Mouse (Mus musculus): ENCODE measurements at regions not wholly inside any gene's neighbourhood (a gene's known extent, or its start where the extent isn't known, plus 50 kb on each side); places are given as distances from the start of the nearest gene placed in this dataset.

DNA sequence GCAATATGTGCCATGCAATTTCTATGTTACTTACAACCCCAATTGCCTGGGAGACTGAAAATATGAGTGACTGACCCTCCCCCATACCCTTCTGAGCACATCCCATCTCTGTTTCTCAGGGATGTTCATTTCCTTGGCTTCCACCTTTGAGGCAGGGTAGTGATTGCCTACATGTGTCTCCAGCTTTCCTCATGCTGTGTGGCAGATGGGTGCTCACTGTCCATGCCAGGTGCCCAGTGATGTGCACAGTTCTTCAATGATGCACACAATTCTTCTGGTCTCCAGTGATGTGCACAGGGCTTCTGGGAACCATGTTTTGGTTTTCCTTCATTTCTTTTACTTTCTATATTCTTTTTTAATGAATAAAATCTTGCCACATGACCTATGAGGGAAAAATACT, 821.4 kb upstream of the 2610301B20Rik start:
- Histone ChIP-seq H3K36me3 (ENCODE audit: control insufficient read depth, insufficient read depth) (no peaks in the 10 kb centered on the region), H3K27me3 (ENCODE audit: control insufficient read depth, insufficient read depth, insufficient read length) (no peaks in the 10 kb centered on the region), H3ac (ENCODE audit: control insufficient read depth, insufficient read length) (no peak overlapping the region), H3K4me2 (ENCODE audit: low read depth) (no peak overlapping the region), H3K4me3 (no peak overlapping the region), H3K79me2 (ENCODE audit: control insufficient read depth, insufficient read depth) (no peaks in the 10 kb centered on the region)
- no peak for TF ChIP-seq E2F4 (IDR thresholded peaks at IDR 0.05; ENCODE audit: insufficient read depth)
- no peak for TF ChIP-seq USF1 (IDR thresholded peaks at IDR 0.05; ENCODE audit: low read depth)
- no peak for TF ChIP-seq TCF12 (IDR thresholded peaks at IDR 0.05; ENCODE audit: insufficient read depth, poor library complexity, severe bottlenecking)
- TF ChIP-seq MYOG (IDR thresholded peaks at IDR 0.05; ENCODE audit: control insufficient read depth in 1 of 3, insufficient read depth in 1 of 3, insufficient read length in 2 of 3, low read depth in 2 of 3), result no peak
- no peak for TF ChIP-seq TCF3 (IDR thresholded peaks at IDR 0.05; ENCODE audit: insufficient read length, low read depth)
- no peak for TF ChIP-seq POLR2AphosphoS2 (IDR thresholded peaks at IDR 0.05; ENCODE audit: insufficient read length, low read depth)
- no peak for TF ChIP-seq CEBPB (IDR thresholded peaks at IDR 0.05; ENCODE audit: insufficient read depth, poor library complexity, severe bottlenecking)
- no peak for TF ChIP-seq MYOD1 (IDR thresholded peaks at IDR 0.05; ENCODE audit: control insufficient read depth in 1 of 3, insufficient read length in 2 of 3, low read depth in 2 of 3)
- no peak for TF ChIP-seq REST (IDR thresholded peaks at IDR 0.05; ENCODE audit: insufficient read depth, insufficient read length)
- no peak for TF ChIP-seq POLR2A (IDR thresholded peaks at IDR 0.05; ENCODE audit: insufficient read length, low read depth)
- no peak for TF ChIP-seq SRF (IDR thresholded peaks at IDR 0.05; ENCODE audit: control insufficient read depth, insufficient read length, low read depth)
- no peak for TF ChIP-seq MAX (IDR thresholded peaks at IDR 0.05; ENCODE audit: low read depth)

DNA sequence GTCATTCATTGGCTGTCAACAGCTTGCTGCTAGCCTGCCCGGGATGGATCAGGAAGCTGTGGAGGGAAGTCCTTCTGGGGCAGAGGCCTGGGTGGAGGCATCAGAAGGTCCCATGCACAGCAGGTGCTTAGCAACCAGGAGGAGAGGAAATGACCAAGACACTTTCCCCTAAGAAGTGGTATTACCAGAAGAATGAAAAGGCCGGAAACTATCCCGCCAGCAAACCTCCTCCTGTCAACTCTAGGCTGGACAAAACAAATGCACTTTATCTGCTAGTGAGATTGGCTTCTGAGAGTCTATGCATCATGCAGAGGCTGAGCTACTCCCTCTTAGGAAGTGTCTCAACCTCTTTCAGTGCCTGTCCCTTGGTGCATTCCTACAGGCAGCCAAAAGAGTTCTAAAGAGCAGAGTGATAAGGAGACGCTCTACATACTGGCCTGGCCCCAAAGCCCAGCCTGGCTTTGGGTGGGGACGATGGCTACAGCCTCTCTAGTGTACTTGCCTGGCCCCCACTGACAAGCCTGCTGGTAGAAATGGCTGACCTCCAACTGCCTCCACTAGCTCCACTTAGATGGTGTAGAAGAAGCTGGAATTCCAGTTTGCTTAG, 801.7 kb upstream of the 2610301B20Rik start:
- Histone ChIP-seq H3ac (ENCODE audit: control insufficient read depth, insufficient read length) (no peak overlapping the region), H3K4me2 (ENCODE audit: low read depth) (no peak overlapping the region), H3K79me2 (ENCODE audit: control insufficient read depth, insufficient read depth) (no peaks in the 10 kb centered on the region), H3K36me3 (ENCODE audit: control insufficient read depth, insufficient read depth) (no peaks in the 10 kb centered on the region), H3K4me3 (no peak overlapping the region), H3K27me3 (ENCODE audit: control insufficient read depth, insufficient read depth, insufficient read length) (no peaks in the 10 kb centered on the region)
- TF ChIP-seq POLR2A (IDR thresholded peaks at IDR 0.05; ENCODE audit: insufficient read length, low read depth) (no peak), MYOD1 (IDR thresholded peaks at IDR 0.05; ENCODE audit: control insufficient read depth in 1 of 3, insufficient read length in 2 of 3, low read depth in 2 of 3) (no peak), CEBPB (IDR thresholded peaks at IDR 0.05; ENCODE audit: insufficient read depth, poor library complexity, severe bottlenecking) (no peak), MAX (IDR thresholded peaks at IDR 0.05; ENCODE audit: low read depth) (no peak), TCF12 (IDR thresholded peaks at IDR 0.05; ENCODE audit: insufficient read depth, poor library complexity, severe bottlenecking) (no peak), SRF (IDR thresholded peaks at IDR 0.05; ENCODE audit: control insufficient read depth, insufficient read length, low read depth) (no peak), MYOG (IDR thresholded peaks at IDR 0.05; ENCODE audit: control insufficient read depth in 1 of 3, insufficient read depth in 1 of 3, insufficient read length in 2 of 3, low read depth in 2 of 3) (no peak), REST (IDR thresholded peaks at IDR 0.05; ENCODE audit: insufficient read depth, insufficient read length) (no peak), POLR2AphosphoS2 (IDR thresholded peaks at IDR 0.05; ENCODE audit: insufficient read length, low read depth) (no peak), TCF3 (IDR thresholded peaks at IDR 0.05; ENCODE audit: insufficient read length, low read depth) (no peak), USF1 (IDR thresholded peaks at IDR 0.05; ENCODE audit: low read depth) (no peak), E2F4 (IDR thresholded peaks at IDR 0.05; ENCODE audit: insufficient read depth) (no peak)

DNA sequence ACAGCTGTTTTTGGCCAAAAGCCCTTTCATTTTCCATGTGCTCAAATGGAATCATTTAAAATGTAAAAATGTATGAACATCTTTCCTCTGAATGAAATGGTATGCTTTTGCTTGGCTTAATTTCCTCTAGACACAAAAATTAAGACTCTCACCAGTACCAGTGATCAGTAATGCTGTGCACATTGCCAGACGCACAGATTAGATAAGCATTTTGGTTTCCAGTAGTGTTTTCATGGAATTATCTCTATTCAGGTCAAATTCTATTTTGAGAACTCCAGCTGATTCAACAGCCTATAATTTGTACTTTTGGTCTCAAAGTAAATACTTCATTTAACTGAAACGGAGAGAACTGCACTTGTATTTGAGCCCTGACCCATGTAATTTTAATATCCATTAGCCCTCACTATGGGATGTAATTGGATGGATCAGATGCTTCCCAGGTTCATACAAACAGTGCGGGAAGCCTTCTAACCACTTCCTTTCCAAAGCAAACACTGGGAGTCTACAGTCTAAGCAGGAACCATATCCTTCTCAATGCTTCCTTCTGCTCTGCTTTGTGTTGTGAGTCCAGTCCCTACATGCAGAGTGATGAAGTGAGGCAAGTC, 794.6 kb upstream of the 2610301B20Rik start:
- H3K79me2 ChIP-seq (ENCODE audit: control insufficient read depth, insufficient read depth), result no peaks in the 10 kb centered on the region
- no peaks in the 10 kb centered on the region for H3K36me3 ChIP-seq (ENCODE audit: control insufficient read depth, insufficient read depth)
- no peaks in the 10 kb centered on the region for H3K27me3 ChIP-seq (ENCODE audit: control insufficient read depth, insufficient read depth, insufficient read length)
- no peak overlapping the region for H3ac ChIP-seq (ENCODE audit: control insufficient read depth, insufficient read length)
- no peak overlapping the region for H3K4me2 ChIP-seq (ENCODE audit: low read depth)
- H3K4me3 ChIP-seq, result no peak overlapping the region
- TF ChIP-seq TCF3 (IDR thresholded peaks at IDR 0.05; ENCODE audit: insufficient read length, low read depth) (no peak), USF1 (IDR thresholded peaks at IDR 0.05; ENCODE audit: low read depth) (no peak), POLR2AphosphoS2 (IDR thresholded peaks at IDR 0.05; ENCODE audit: insufficient read length, low read depth) (no peak), POLR2A (IDR thresholded peaks at IDR 0.05; ENCODE audit: insufficient read length, low read depth) (no peak), REST (IDR thresholded peaks at IDR 0.05; ENCODE audit: insufficient read depth, insufficient read length) (no peak), MAX (IDR thresholded peaks at IDR 0.05; ENCODE audit: low read depth) (no peak), MYOD1 (IDR thresholded peaks at IDR 0.05; ENCODE audit: control insufficient read depth in 1 of 3, insufficient read length in 2 of 3, low read depth in 2 of 3) (no peak), TCF12 (IDR thresholded peaks at IDR 0.05; ENCODE audit: insufficient read depth, poor library complexity, severe bottlenecking) (no peak), MYOG (IDR thresholded peaks at IDR 0.05; ENCODE audit: control insufficient read depth in 1 of 3, insufficient read depth in 1 of 3, insufficient read length in 2 of 3, low read depth in 2 of 3) (no peak), SRF (IDR thresholded peaks at IDR 0.05; ENCODE audit: control insufficient read depth, insufficient read length, low read depth) (no peak), E2F4 (IDR thresholded peaks at IDR 0.05; ENCODE audit: insufficient read depth) (no peak)

DNA sequence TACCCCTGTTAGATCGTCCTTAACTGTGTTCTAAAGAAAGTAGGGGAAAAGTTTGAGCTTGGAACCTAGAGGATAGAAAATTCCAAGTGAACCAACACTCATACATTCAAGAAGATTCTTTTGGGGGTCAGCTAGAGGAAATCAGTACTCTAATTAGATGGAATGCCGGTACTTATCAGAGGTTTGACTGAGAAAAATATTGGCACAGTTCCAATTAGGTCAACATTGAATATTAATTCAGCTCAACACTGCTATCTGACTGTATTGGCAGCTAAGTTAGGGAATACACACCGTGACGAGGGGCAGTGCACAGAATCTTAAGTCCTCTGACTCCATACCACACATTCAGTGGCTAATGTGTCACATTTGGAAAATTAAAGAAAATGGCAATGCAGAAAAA, 759.5 kb upstream of the 2610301B20Rik start:
- Histone ChIP-seq H3K4me2 (ENCODE audit: low read depth) (no peak overlapping the region), H3ac (ENCODE audit: control insufficient read depth, insufficient read length) (no peak overlapping the region), H3K4me3 (no peak overlapping the region), H3K79me2 (ENCODE audit: control insufficient read depth, insufficient read depth) (no peaks in the 10 kb centered on the region), H3K27me3 (ENCODE audit: control insufficient read depth, insufficient read depth, insufficient read length) (no peaks in the 10 kb centered on the region), H3K36me3 (ENCODE audit: control insufficient read depth, insufficient read depth) (no peaks in the 10 kb centered on the region)
- TF ChIP-seq USF1 (IDR thresholded peaks at IDR 0.05; ENCODE audit: low read depth), result no peak
- no peak for TF ChIP-seq POLR2A (IDR thresholded peaks at IDR 0.05; ENCODE audit: insufficient read length, low read depth)
- no peak for TF ChIP-seq TCF12 (IDR thresholded peaks at IDR 0.05; ENCODE audit: insufficient read depth, poor library complexity, severe bottlenecking)
- no peak for TF ChIP-seq POLR2AphosphoS2 (IDR thresholded peaks at IDR 0.05; ENCODE audit: insufficient read length, low read depth)
- no peak for TF ChIP-seq MAX (IDR thresholded peaks at IDR 0.05; ENCODE audit: low read depth)
- no peak for TF ChIP-seq REST (IDR thresholded peaks at IDR 0.05; ENCODE audit: insufficient read depth, insufficient read length)
- TF ChIP-seq E2F4 (IDR thresholded peaks at IDR 0.05; ENCODE audit: insufficient read depth), result no peak

Data from myocyte (in vitro differentiated cells).